Mouse (Mus musculus) limb, embryonic 11.5 days (tissue): ENCODE measurements around the gene Mafk. TPM values are rescaled to one million over a fixed set of nuclear protein-coding genes. Genes with fewer than 3 reads are reported as not detected.
A peak's percentile ranks its signal among the peaks of the same experiment; 100 is the strongest.

ENCODE experiments used
- ATAC-seq: fragments of 200-750 bp; cut with Nextera tagmentation; 2 replicates; pipeline ENCODE4 v1.8.0; 2017; ENCODE audit warnings: low read depth; ENCODE audit not compliant: insufficient number of reproducible peaks, low FRiP score, low TSS enrichment
- DNase-seq: peaks from one replicate; pipeline ENCODE4 v3.0.0-alpha.2; 2015; ENCODE audit warnings: low spot score
- H3K27ac ChIP-seq: fragments of 300-500 bp; sonication (generic); replicated peaks from 2 replicates; pipeline ENCODE4 v1.5.1; 2014; ENCODE audit warnings: low read depth, mild to moderate bottlenecking, low read length
- H3K27me3 ChIP-seq: fragments of 300-500 bp; sonication (generic); 2 replicates; pipeline ENCODE4 v1.6.1; 2014; ENCODE audit warnings: mild to moderate bottlenecking, low read length, mixed read lengths; ENCODE audit not compliant: control insufficient read depth, insufficient read depth
- H3K36me3 ChIP-seq: fragments of 300-500 bp; sonication (generic); 2 replicates; pipeline ENCODE4 v1.6.1; 2014; ENCODE audit warnings: mild to moderate bottlenecking, low read length, moderate library complexity, mixed read lengths; ENCODE audit not compliant: control insufficient read depth, insufficient read depth
- H3K4me1 ChIP-seq: fragments of 300-500 bp; sonication (generic); 2 replicates; pipeline ENCODE4 v1.6.1; 2014; ENCODE audit warnings: low read length, mixed read lengths; ENCODE audit not compliant: control insufficient read depth, insufficient read depth
- H3K4me2 ChIP-seq: fragments of 300-500 bp; sonication (generic); 2 replicates; pipeline ENCODE4 v1.6.1; 2014; ENCODE audit warnings: low read depth, mild to moderate bottlenecking, moderate library complexity; ENCODE audit not compliant: severe bottlenecking
- H3K4me3 ChIP-seq: fragments of 300-500 bp; sonication (generic); 2 replicates; pipeline ENCODE4 v1.5.1; 2014; ENCODE audit warnings: low read depth, low read length
- H3K9ac ChIP-seq: fragments of 300-500 bp; sonication (generic); 2 replicates; pipeline ENCODE4 v1.6.1; 2014; ENCODE audit warnings: mild to moderate bottlenecking, low read length
- H3K9me3 ChIP-seq: fragments of 300-500 bp; sonication (generic); 2 replicates; pipeline ENCODE4 v1.6.1; 2016; ENCODE audit warnings: low read length; ENCODE audit not compliant: control insufficient read depth
- WGBS: fragments of 180-500 bp; shearing (Covaris S2); extraction: QIAGEN DNeasy Blood & Tissue Kit; methylation state at CpG from one replicate; pipeline ENCODE4 v1.1.7; 2014; 5-methylcytosine and 5-hydroxymethylcytosine counted together
- polyA plus RNA-seq: library from polyadenylated mRNA; unstranded; fragments of >200 nt; fragmentation: Nextera tagmentation; extraction: Ambion mirVana; gene quantifications from 2 replicates; pipeline ENCODE4 v1.2.1, GENCODE M21; 2014

Mafk gene
- polyA plus RNA-seq, 1 experiment from 2014 or later, result 4.6 TPM

GRCm38 (mm10) chr5:139758096-139758495, 33.2 kb upstream of the Mafk start:
- H3K9me3 ChIP-seq, result no peaks in the 10 kb centered on the region
- H3K4me2 ChIP-seq, result no peak overlapping the region
- ATAC-seq (no peak), DNase-seq (no peak)
- no peaks in the 10 kb centered on the region for H3K4me1 ChIP-seq
- no peak overlapping the region for H3K9ac ChIP-seq
- H3K27me3 ChIP-seq, result no peaks in the 10 kb centered on the region
- no peak overlapping the region for H3K27ac ChIP-seq
- no peak overlapping the region for H3K4me3 ChIP-seq
- H3K36me3 ChIP-seq, result peaks cover 47% of the 10 kb centered on the region
- WGBS, result 86% methylated on average over 16 of the region's 16 CpGs

- peaks cover 64% of the 10 kb centered on the region for H3K36me3 ChIP-seq
- DNase-seq, result peak; percentile 56
- no peak overlapping the region for H3K4me3 ChIP-seq
- 72% methylated on average over 11 of the region's 11 CpGs for WGBS
- no peak overlapping the region for H3K27ac ChIP-seq
- no peak for ATAC-seq
- H3K27me3 ChIP-seq, result no peaks in the 10 kb centered on the region
- no peak overlapping the region for H3K4me2 ChIP-seq
- no peak overlapping the region for H3K9ac ChIP-seq
- no peaks in the 10 kb centered on the region for H3K9me3 ChIP-seq
- H3K4me1 ChIP-seq, result no peaks in the 10 kb centered on the region
Observed at GRCm38 (mm10) chr5:139764296-139764695, 27.0 kb upstream of the Mafk start.

- WGBS, result 98% methylated on average over 8 of the region's 8 CpGs
- H3K9me3 ChIP-seq, result no peaks in the 10 kb centered on the region
- no peak overlapping the region for H3K4me2 ChIP-seq
- no peak overlapping the region for H3K4me3 ChIP-seq
- no peak for ATAC-seq
- no peak overlapping the region for H3K9ac ChIP-seq
- no peaks in the 10 kb centered on the region for H3K4me1 ChIP-seq
- no peak for DNase-seq
- H3K27ac ChIP-seq, result no peak overlapping the region
- H3K36me3 ChIP-seq, result peaks cover 63% of the 10 kb centered on the region
- no peaks in the 10 kb centered on the region for H3K27me3 ChIP-seq
Observed at GRCm38 (mm10) chr5:139768216-139768615, 23.1 kb upstream of the Mafk start.

- peak within 1 kb of the TSS; percentile 100 for H3K4me3 ChIP-seq
- peaks cover 6% of the 10 kb centered on the region; the same call in 1 of the 2 replicates for H3K4me1 ChIP-seq
- H3K9me3 ChIP-seq, result no peaks in the 10 kb centered on the region
- DNase-seq (peak; percentile 99), ATAC-seq (peak; percentile 88)
- peaks cover 18% of the 10 kb centered on the region for H3K36me3 ChIP-seq
- no peaks in the 10 kb centered on the region for H3K27me3 ChIP-seq
- peak within 1 kb of the TSS; percentile 78 for H3K9ac ChIP-seq
- H3K27ac ChIP-seq, result no peak within 1 kb of the TSS
- peak within 1 kb of the TSS; percentile 90 for H3K4me2 ChIP-seq
- under 1% methylated on average over 55 of the region's 55 CpGs for WGBS
Observed at GRCm38 (mm10) chr5:139775216-139775926, 15.9 kb upstream of the Mafk start, which contains the start of gene Ints1. Ints1 (minus strand) TSS chr5:139775674.

GRCm38 (mm10) chr5:139776966-139777365, 14.3 kb upstream of the Mafk start:
- 79% methylated on average over 5 of the region's 5 CpGs for WGBS
- Histone ChIP-seq H3K4me1 (peaks cover 6% of the 10 kb centered on the region; the same call in 1 of the 2 replicates), H3K4me3 (no peak overlapping the region), H3K27ac (no peak overlapping the region), H3K9me3 (no peaks in the 10 kb centered on the region), H3K9ac (no peak overlapping the region), H3K4me2 (no peak overlapping the region), H3K27me3 (no peaks in the 10 kb centered on the region), H3K36me3 (peaks cover 5% of the 10 kb centered on the region; the same call in 1 of the 2 replicates)
- DNase-seq (no peak), ATAC-seq (no peak)

- Histone ChIP-seq H3K36me3 (no peaks in the 10 kb centered on the region), H3K4me3 (no peak overlapping the region), H3K27ac (no peak overlapping the region), H3K9me3 (no peaks in the 10 kb centered on the region), H3K9ac (no peak overlapping the region), H3K4me2 (no peak overlapping the region), H3K27me3 (0 out of 2 replicates have a peak, but pooled peaks cover 2% of the 10 kb centered on the region), H3K4me1 (no peaks in the 10 kb centered on the region)
- ATAC-seq (no peak), DNase-seq (no peak)
- 89% methylated on average over 8 of the region's 8 CpGs for WGBS
Observed at GRCm38 (mm10) chr5:139781406-139781805, 9.9 kb upstream of the Mafk start.

- Histone ChIP-seq H3K4me2 (no peak overlapping the region), H3K9ac (no peak overlapping the region), H3K36me3 (no peaks in the 10 kb centered on the region), H3K9me3 (no peaks in the 10 kb centered on the region), H3K27me3 (no peaks in the 10 kb centered on the region), H3K4me1 (peaks cover 3% of the 10 kb centered on the region; the same call in 1 of the 2 replicates), H3K4me3 (no peak overlapping the region), H3K27ac (no peak overlapping the region)
- DNase-seq, result no peak
- ATAC-seq, result no peak
- 56% methylated on average over 4 of the region's 4 CpGs for WGBS
Observed at GRCm38 (mm10) chr5:139789466-139789865, 1.8 kb upstream of the Mafk start.

GRCm38 (mm10) chr5:139792159-139792775, 954 bp downstream of the Mafk start:
- DNase-seq, result no peak
- Histone ChIP-seq H3K27me3 (no peaks in the 10 kb centered on the region), H3K36me3 (no peaks in the 10 kb centered on the region), H3K27ac (no peak overlapping the region), H3K9me3 (no peaks in the 10 kb centered on the region), H3K9ac (peak overlapping the region; percentile 71; the same call in 1 of the 2 replicates), H3K4me1 (peaks cover 8% of the 10 kb centered on the region; the same call in 1 of the 2 replicates), H3K4me3 (peak overlapping the region; percentile 82), H3K4me2 (peak overlapping the region; percentile 99)
- no peak for ATAC-seq
- WGBS, result 24% methylated on average over 11 of the region's 11 CpGs
